Mouse (Mus musculus) adrenal gland, postnatal 4 days (tissue): ENCODE measurements around the gene Apol7b. TPM values are rescaled to one million over a fixed set of nuclear protein-coding genes. Genes with fewer than 3 reads are reported as not detected.
A peak's percentile ranks its signal among the peaks of the same experiment; 100 is the strongest.
"Not testable (repeated sequence)": the region's sequence is repeated elsewhere in the genome, so short reads cannot be mapped to it uniquely, and the experiment has no call there.

Experiments used
- DNase-seq, 2 experiments: peaks; one replicate each; pipeline ENCODE4 v3.0.0; 2021 to 2022; ENCODE audit warnings: low spot score in 2 of 2, mixed read lengths in 2 of 2
- long read RNA-seq, 2 experiments: library from polyadenylated mRNA; stranded (forward); transcript quantifications; one replicate each; pipeline ENCODE4 v2.0.0; 2021
- total RNA-seq, 2 experiments: library from RNA; stranded (reverse); gene quantifications; 2 replicates each; pipeline ENCODE4 v1.2.3; 2021

Apol7b gene
- total RNA-seq = not detected
- long read RNA-seq, experiment 1 = 0 reads
- long read RNA-seq, experiment 2 = 0 reads

DNA sequence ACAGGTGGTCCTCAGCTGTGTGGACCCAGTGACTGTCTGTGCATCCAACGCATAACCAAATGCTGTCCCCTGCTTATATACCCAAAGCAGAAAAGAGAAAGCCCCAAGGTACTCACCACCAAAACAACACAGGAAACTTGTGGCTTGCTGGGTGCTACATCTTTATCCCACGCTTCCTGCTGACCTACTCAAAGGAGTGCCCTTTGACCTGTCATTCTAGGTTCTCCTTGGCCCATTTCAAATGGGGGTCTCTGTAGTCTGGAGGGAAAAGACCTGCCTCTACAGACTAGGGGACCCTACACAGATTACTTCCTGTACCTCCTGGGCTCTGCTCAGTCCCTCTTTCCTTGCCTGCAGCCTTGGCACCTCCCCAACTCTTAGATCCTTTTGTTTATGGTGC, at the start of gene Apol7b:
Gene Apol7b, minus strand, starts transcription at position 101 of the 400 bp plus-strand sequence.
- not testable (repeated sequence) for DNase-seq

GRCm38 (mm10) chr15:77494694-77495093, 47.4 kb upstream of the Apol7b start:
- not testable (repeated sequence) for DNase-seq

DNA sequence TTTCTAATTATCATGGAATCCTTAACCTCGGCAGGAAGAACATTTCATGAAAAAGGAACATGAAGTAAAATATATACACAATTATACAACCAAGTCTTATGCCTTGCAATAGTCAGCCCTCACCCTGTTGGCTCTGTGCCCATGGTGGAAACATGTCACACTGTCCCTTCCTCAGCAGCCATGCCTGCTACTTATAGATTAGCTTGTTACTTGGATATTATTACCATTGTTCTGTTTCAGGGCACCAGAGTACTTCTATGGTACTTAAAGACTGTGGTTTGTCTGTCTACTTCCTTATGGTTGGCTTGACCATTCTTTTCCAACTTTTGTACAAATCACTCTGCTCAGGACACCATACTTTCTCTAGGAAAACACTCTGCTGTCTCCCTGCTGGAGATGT, 45.9 kb upstream of the Apol7b start:
- not testable (repeated sequence) for DNase-seq

- DNase-seq = no peak
Measured at GRCm38 (mm10) chr15:77482140-77482794, 35.0 kb upstream of the Apol7b start.

DNA sequence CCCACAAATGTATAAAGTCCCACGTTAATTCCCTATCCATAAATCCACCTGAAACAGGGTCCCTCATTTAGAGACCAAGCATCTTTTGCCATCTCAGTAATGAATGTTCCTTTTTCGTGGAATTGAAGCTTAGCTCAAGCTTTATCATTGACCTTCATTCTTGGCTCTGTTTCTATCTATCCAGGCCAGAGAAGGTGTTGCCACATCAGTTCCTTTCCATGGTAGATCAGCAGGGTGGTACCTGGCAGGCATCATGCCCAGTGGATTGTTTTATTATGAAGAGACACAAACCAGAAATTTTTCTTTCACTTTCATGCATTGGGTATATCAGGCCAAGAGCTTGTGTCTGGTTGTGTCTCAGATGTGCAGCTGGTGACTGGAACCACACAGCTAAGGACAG, 29.4 kb upstream of the Apol7b start, which contains the start of gene Apol10a:
Gene Apol10a, plus strand, starts transcription at position 355 of the 400 bp plus-strand sequence.
- DNase-seq = not testable (repeated sequence)

DNA sequence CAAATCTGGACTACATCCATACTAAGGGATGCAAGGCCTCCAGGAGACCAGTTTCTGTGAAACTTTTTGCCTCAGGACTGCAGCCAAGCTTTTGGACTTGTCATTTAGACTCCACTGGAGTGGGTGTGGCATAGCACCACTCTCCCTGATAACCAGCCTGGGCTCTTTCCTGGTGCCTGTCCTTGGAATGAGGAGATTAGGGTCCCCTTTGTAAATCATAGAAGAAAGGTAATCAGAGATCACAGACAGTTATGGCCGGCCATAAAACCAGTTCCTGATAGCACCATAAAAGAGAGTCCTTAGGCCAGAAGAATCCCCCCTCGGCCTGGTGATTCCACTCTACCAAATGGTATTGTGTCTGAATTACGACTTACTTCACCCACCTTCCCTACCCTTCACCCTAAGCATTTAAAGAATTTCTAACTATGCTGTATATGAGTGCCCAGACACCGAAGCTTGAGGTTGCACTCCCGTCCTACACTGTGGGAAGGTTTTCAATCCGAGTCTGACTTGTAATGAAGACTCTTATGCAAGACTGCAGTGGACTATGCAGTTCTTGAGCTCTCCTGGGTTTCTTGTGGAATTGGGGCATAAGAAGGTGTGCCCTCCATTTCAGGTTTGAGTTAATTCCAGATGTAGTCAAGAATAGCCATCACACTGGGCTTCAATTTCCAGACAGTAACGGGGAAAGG, 27.6 kb upstream of the Apol7b start:
- not testable (repeated sequence) for DNase-seq

DNA sequence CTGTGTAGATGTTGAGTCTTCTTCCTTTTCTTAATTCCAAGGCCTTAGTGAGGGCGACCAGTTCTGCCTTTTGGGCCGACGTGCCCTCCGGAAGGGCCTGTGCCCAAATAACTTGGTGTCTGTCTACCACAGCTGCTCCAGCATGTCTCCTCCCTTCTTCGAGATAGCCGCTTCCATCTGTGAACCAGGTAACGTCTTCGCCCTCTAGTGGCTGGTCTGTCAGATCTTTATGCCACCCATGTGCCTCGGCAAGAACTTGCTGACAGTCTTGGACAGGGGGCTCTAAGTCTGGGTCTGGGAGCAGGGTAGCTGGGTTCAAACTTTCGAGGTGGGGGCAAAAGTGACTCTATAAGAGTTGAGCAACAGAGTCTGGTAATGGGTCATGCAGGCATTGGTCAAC, 2.6 kb upstream of the Apol7b start:
- peak in 1 of 2 experiments; percentile 5 for DNase-seq

DNA sequence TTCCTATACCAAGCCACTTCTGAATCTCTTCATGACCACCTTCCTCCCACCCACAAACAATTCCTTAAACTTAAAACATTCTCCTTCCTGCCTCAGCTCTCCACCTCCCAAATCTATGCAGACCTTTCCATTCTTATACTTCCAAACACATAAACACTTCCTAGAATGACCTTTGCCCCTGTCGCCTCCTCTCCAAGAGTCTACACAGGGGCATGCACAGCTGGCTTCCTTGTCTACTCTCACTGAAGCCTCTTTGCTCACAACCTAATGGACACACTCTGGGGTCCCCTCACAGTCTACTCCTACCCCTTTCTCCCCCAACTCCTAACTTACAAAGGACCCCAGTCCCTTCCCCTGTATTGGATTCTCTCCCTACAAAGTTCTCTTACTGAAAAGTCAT, 1.6 kb downstream of the Apol7b start:
- not testable (repeated sequence) for DNase-seq

DNA sequence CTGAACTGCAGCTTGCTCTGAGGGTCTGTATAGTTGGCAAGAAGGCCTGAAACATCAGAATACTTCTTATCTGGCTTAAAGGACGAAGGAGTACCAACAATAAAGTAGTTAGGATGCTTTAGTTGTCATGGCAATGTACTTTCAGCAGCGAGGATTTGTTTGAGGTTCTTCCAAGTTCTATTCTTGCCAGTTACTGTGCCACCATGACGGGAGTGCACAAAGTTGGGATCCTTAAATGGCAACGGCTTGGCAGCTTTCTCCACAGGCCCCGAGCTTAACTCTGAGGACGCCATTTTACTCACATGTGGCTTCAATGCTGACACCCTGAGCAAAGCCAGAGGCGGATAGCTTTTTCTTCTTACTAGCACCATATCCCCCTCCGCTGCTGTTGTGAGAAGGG, 2.5 kb downstream of the Apol7b start:
- not testable (repeated sequence) for DNase-seq

- DNase-seq = not testable (repeated sequence)
Measured at GRCm38 (mm10) chr15:77428690-77429448, 18.4 kb downstream of the Apol7b start.

GRCm38 (mm10) chr15:77422925-77423324, 24.4 kb downstream of the Apol7b start:
- not testable (repeated sequence) for DNase-seq

DNA sequence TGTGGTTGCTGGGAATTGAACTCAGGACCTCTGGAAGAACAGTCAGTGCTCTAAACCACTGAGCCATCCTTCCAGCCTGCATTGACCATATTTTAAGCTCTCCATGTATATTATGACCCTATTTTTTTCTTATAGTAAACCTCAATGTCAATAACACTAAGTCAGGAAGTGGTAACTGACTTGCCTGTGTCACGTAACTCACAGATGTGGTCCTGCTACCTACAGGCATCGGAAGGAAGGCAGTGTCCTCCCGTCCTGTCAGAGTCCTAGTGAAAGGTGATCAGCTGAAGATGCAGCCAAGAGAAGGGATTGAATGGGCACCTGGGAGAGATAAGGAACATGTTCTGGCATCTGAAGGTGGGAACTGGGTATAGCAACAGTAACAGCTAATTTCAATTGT, 27.6 kb downstream of the Apol7b start:
- DNase-seq = not testable (repeated sequence)

GRCm38 (mm10) chr15:77416655-77417333, 30.5 kb downstream of the Apol7b start:
- not testable (repeated sequence) for DNase-seq

DNA sequence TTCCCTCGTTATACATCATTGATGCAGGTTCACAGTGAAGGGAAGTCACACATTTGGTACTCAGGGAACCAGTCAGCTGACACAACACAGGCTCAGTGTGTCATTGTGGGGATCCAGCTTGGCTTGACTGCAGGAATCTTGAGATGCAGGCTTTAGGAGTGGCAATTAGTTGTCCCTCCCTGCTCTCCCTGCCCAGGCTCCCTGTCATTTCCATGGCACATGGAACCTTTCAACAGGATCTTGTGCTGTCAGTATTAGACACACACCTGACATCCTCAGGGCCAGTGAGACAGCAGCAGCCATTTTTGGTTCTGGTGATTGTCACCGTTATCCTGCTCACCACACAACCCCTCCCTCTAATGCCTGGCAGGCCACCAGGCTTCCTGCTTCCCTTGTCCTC, 31.6 kb downstream of the Apol7b start:
- not testable (repeated sequence) for DNase-seq

DNA sequence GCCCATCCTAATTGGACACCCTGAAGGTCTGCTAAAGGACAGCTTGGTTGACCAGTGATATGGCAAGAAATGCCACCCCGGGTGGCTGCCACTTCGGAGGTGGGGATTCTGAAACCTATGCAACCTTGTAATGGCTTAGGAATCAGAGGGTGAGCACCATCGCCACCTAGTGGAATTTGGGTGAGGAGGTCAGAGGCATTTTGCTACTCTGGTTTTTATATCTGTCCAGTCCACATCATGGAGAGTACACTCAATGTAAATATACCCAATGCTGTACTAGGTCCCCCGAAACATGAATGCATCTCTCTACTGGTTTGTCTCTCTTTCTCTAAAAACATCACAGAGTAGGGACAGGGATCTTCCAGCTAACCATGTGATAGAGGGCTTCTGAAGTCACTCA, 34.6 kb downstream of the Apol7b start:
- not testable (repeated sequence) for DNase-seq

DNA sequence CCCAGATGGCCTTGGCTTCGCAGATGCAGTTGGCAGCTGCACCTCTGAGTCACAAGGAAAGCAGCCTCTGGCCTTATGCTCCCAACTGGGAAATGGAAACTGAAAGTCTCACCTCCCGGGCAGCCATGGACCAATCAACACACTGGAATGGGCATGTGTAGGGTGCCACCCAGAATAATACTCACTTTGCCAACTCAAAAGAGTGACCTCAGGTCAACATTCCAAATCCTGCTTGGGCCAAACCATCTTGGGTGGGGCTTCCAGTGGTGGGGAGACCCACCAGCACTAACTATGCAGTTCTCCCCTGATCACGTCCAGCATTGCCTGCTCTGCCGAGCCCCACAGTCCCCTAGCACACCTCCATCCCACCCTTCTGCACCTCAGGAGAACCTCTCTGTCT, 36.3 kb downstream of the Apol7b start, which contains the start of gene Apol9a:
Gene Apol9a, minus strand, starts transcription at position 101 of the 400 bp plus-strand sequence.
- not testable (repeated sequence) for DNase-seq

GRCm38 (mm10) chr15:77406370-77406769, 40.9 kb downstream of the Apol7b start:
- not testable (repeated sequence) for DNase-seq

DNA sequence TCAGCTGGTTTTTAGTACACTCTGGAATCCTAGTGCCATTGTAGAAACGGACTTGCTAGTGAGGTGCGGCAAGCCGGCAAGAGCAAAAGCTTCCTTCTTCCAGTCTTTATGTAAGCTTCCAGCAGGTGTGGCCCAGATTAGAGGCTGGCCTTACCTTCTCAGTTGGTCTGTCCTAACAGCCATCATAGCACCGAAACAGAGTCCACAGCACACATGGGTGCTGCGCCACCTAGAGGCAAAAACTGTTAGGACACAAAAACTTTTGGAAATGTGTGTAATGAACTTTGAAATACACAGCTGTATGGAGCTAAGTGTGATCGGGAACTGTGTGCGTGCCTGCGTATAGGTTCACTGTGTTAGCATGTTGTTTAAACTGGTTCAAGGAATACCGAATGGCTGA, 48.3 kb downstream of the Apol7b start, which contains the start of gene Apol7a:
Gene Apol7a, minus strand, starts transcription at position 84 of the 400 bp plus-strand sequence.
- not testable (repeated sequence) for DNase-seq

GRCm38 (mm10) chr15:77397450-77398132, 49.7 kb downstream of the Apol7b start:
- not testable (repeated sequence) for DNase-seq

GRCm38 (mm10) chr15:77393832-77394231, 53.5 kb downstream of the Apol7b start:
- not testable (repeated sequence) for DNase-seq
